Mouse (Mus musculus): ENCODE results near the gene Gm37240.

DNA sequence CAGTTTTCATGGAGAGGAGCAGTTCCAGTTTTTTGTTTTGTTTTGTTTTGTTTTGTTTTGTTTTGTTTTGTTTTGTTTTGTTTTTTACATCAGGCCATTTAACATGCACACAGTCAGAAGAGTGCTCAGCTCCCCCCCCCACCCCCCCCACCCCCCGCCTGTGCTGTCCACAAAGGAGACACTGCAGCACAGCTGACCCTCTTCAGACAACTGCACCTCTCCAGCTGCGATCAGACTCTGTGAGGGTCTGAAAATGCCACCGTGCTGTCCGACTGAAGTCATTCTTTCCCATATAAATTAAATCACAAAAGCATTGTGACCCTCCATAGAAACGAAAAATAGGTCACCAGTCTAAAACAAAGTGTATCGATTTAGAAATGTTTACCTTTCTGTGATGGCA lies 28.0 kb downstream of the Gm37240 start:
- TF ChIP-seq POLR2A (IDR thresholded peaks at IDR 0.05; ENCODE audit: borderline replicate concordance, low read depth, low read length) (no peak), CTCF (IDR thresholded peaks at IDR 0.05; ENCODE audit: low read depth, low read length) (no peak)

Measured in bone marrow macrophage, adult 2 months (primary cell).